Mouse (Mus musculus) stomach, postnatal 0 days (tissue): Measurements from ENCODE around the gene Map1b.

Experiments
- CTCF ChIP-seq: IDR thresholded peaks from 2 replicates; pipeline ENCODE4 v1.5.1; 2016; ENCODE audit warnings: antibody characterized with exemption, low read depth, mild to moderate bottlenecking, moderate library complexity
- EP300 ChIP-seq: optimal IDR thresholded peaks from 2 replicates; pipeline ENCODE3; 2016; ENCODE audit warnings: antibody characterized with exemption

- TF ChIP-seq CTCF = no peak
- TF ChIP-seq EP300 = no peak
Measured at GRCm38 (mm10) chr13:99505826-99506579, 10.3 kb downstream of the Map1b start.
